Mouse (Mus musculus) urinary bladder, postnatal 10 days (tissue): ENCODE measurements around the gene Pdk1.

Experiments
- DNase-seq: peaks from one replicate; pipeline ENCODE4 v3.0.0; 2022; ENCODE audit warnings: low spot score

Gene Pdk1

DNA sequence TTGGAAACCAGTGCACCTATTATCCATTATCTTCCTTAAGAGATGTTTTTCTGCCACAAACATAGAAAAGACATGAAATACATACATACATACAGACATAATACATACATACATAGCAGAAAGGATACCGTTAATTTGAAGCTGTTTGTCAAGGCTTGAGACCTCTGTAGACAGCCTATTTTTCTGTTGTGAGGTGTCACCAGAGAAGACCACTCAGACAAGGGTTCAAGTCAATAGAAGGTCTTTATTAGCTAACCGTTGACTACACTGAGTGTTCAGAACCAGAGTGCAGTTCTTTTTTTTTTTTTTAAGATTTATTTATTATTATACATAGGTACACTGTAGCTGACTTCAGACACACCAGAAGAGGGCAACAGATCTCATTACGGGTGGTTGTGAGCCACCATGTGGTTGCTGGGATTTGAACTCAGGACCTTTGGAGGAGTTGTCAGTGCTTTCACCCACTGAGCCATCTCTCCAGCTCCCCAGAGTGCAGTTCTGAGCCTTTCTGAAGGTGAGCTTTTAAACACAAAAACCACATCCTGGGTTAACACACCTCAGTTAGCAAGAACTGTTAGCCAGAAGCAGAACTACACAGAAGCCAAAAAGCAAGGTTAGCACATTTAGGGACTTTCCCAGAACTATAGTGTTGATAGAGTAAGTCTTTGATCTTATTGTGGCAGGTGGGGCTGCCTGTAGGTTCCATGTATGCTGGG, 68.1 kb downstream of the Pdk1 start:
- DNase-seq, result no peak

DNA sequence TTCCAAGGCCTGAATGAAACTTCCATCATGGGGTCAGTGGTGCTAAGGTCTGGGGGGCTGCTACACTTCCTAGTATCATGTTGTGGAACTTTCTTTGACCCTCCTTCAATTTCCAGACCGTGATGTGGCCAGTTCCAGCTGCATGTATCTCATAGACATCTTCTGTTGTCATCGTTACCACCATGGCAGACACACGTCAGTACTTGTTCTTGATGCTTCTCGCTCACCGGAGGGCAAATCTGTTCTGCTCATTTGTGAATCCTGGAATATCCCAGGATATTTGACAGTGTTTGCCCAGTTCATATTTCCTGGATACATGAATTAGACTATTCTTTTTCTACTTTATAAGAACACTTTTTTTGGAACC, 68.7 kb downstream of the Pdk1 start:
- DNase-seq, result no peak

DNA sequence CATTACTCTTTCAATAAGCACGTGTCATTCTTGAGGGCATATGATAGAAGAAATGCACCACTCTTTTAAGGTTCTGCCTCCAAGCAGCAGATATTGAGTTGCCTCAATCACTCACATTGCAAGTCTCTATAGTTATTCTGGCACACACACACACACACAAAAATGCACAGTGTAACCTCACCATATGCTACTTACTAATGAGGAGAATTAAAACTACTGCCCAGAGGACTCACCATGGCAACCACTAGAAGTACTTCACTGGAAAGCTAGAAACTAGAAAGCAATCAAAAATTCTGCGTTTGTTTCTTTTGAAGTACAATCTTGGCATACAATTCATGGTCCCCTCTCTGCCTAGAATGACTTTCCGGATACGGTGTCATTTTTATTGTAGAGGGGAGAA, 78.2 kb downstream of the Pdk1 start:
- DNase-seq, result no peak
